Comparison of ENCODE assay signal across 11 mouse cellular contexts in the genomic region with DNA sequence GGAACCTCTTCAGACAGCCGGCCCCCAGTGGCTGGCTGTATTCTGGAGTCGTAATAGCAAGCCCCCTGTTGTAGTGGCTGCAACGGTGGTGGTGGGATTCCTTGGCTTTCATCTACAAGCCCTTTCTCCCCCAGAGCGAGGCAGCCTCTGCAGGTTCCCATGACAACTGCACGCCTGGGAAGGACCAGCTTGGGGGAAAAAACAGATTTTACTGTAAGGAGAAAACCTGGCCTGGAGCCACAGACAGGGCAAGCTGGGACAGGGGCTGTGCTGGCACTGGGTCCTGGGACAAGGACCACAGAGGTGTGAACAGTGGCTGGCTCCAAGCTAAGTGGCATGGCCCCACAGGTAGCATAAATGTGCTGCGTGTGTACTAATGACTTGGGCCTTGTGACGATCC. TPM values are rescaled to one million over a fixed set of nuclear protein-coding genes. Genes with fewer than 3 reads are reported as not detected.
A peak's percentile ranks its signal among the peaks of the same experiment; 100 is the strongest.
DNase-seq lines count a peak whose midpoint lies in the region; ATAC-seq lines count a peak whose summit lies in the region.
"Had no signal": no experiment of that assay in that cellular context is flagged by ENCODE, and none has a peak within 500 bp of the region (broad histone marks: within the 10 kb centered on the region; RNA-seq: fewer than 3 reads in every experiment).

No protein-coding gene starts in this region.

- no peak overlapping the region for H3K4me2 ChIP-seq in hindbrain, embryonic 11.5 days (replicated peaks; ENCODE audit: low read depth, low read length)
- H3K4me2 ChIP-seq in midbrain, embryonic 12.5 days (replicated peaks) = peak overlapping the region; percentile 38

- H3K27ac ChIP-seq in hindbrain, embryonic 11.5 days (ENCODE audit: low read depth, low read length) = no peak overlapping the region
- peak overlapping the region; percentile 84 for H3K27ac ChIP-seq in midbrain, embryonic 12.5 days (replicated peaks)

- H3K4me3 ChIP-seq in hindbrain, embryonic 11.5 days (ENCODE audit: low read depth, low read length) = no peak overlapping the region
- H3K4me3 ChIP-seq in midbrain, embryonic 12.5 days = peak overlapping the region; percentile 18; the same call in 1 of the 2 replicates

- H3K27me3 ChIP-seq in hindbrain, embryonic 11.5 days (ENCODE audit: control insufficient read depth, insufficient read depth, low read length) = no peaks in the 10 kb centered on the region
- H3K27me3 ChIP-seq in midbrain, embryonic 12.5 days = peaks cover 2% of the 10 kb centered on the region; the same call in 1 of the 2 replicates

- peak; percentile 47 for DNase-seq in retina, postnatal 1 day
- DNase-seq in retina, embryonic 14.5 days (ENCODE audit: low spot score) = no peak
- DNase-seq in hindbrain, embryonic 11.5 days (ENCODE audit: low spot score) = peak; percentile 58
- DNase-seq in spleen, postnatal 10 days (ENCODE audit: low spot score in 2 of 2) = no peak
- no peak for DNase-seq in gastrocnemius, adult 8-10 months (ENCODE audit: low spot score in 2 of 2)
- DNase-seq in thymus, postnatal 0 days (ENCODE audit: low spot score) = no peak
- no peak for DNase-seq in gastrocnemius, postnatal 25 days
- DNase-seq: gastrocnemius, postnatal 10 days had no signal

- H3K4me1 ChIP-seq in hindbrain, embryonic 11.5 days (replicated peaks; ENCODE audit: control insufficient read depth, insufficient read depth, low read length) = peaks cover 3% of the 10 kb centered on the region; the same call in 1 of the 2 replicates
- peaks cover 40% of the 10 kb centered on the region for H3K4me1 ChIP-seq in midbrain, embryonic 12.5 days

- no peak overlapping the region for H3K9ac ChIP-seq in hindbrain, embryonic 11.5 days (ENCODE audit: low read depth, low read length)
- no peak overlapping the region for H3K9ac ChIP-seq in midbrain, embryonic 12.5 days (replicated peaks)

- peak; percentile 51 for ATAC-seq in hindbrain, embryonic 11.5 days (ENCODE audit: low FRiP score)
- peak; percentile 78 for ATAC-seq in midbrain, embryonic 12.5 days (ENCODE audit: low FRiP score, low read depth)

- WGBS in hindbrain, embryonic 11.5 days = 22% methylated on average over 7 of the region's 7 CpGs
- WGBS in midbrain, embryonic 12.5 days = 17% methylated on average over 7 of the region's 7 CpGs

- no peaks in the 10 kb centered on the region for H3K36me3 ChIP-seq in hindbrain, embryonic 11.5 days (ENCODE audit: control insufficient read depth, insufficient read depth, low read length)
- H3K36me3 ChIP-seq in midbrain, embryonic 12.5 days = no peaks in the 10 kb centered on the region

- no peaks in the 10 kb centered on the region for H3K9me3 ChIP-seq in hindbrain, embryonic 11.5 days (ENCODE audit: control insufficient read depth, low read length)
- H3K9me3 ChIP-seq in midbrain, embryonic 12.5 days = 0 out of 2 replicates have a peak, but pooled peaks cover 6% of the 10 kb centered on the region

RNA-seq across cellular contexts. Expression of gene Acvr1b, which starts 13.3 kb away (rescaled TPM):
- 16.2 and 17.1 TPM in 2 replicates for polyA plus RNA-seq in hindbrain, embryonic 11.5 days (2014; fragmentation: Nextera tagmentation; extraction: Ambion mirVana)
- 12.6 and 14.8 TPM in 2 replicates for polyA plus RNA-seq in midbrain, embryonic 12.5 days (2016; fragmentation: Nextera tagmentation; extraction: Ambion mirVana)
- 10 to 100 TPM; 33.0 to 44.0 (median 39.4) TPM for total RNA-seq in gastrocnemius, adult 8-10 months (2022)
- 3.9 and 4.6 TPM in 2 replicates for polyA plus RNA-seq in thymus, postnatal 0 days (2015; fragmentation: Nextera tagmentation; extraction: Ambion mirVana)
- 10 to 100 TPM; 23.0 to 34.4 TPM for total RNA-seq in gastrocnemius, postnatal 25 days (2021)

RNA-seq across cellular contexts. Expression of gene Acvrl1, which starts 32.3 kb away (rescaled TPM):
- 4.8 and 5.5 TPM in 2 replicates for polyA plus RNA-seq in hindbrain, embryonic 11.5 days (2014; fragmentation: Nextera tagmentation; extraction: Ambion mirVana)
- 8.0 and 10.7 TPM in 2 replicates for polyA plus RNA-seq in midbrain, embryonic 12.5 days (2016; fragmentation: Nextera tagmentation; extraction: Ambion mirVana)
- total RNA-seq in gastrocnemius, adult 8-10 months (2022) = 1 to 10 TPM; 6.6 to 9.5 (median 7.6) TPM
- polyA plus RNA-seq in thymus, postnatal 0 days (2015; fragmentation: Nextera tagmentation; extraction: Ambion mirVana) = 5.8 and 6.5 TPM in 2 replicates
- 10 to 100 TPM; 10.7 to 13.0 TPM for total RNA-seq in gastrocnemius, postnatal 25 days (2021)

RNA-seq across cellular contexts. Expression of gene Ankrd33, which starts 45.0 kb away (rescaled TPM):
- polyA plus RNA-seq in hindbrain, embryonic 11.5 days (2014; fragmentation: Nextera tagmentation; extraction: Ambion mirVana) = not detected in 2 replicates
- polyA plus RNA-seq in midbrain, embryonic 12.5 days (2016; fragmentation: Nextera tagmentation; extraction: Ambion mirVana) = not detected in 2 replicates
- not detected for total RNA-seq in gastrocnemius, adult 8-10 months (2022)
- polyA plus RNA-seq in thymus, postnatal 0 days (2015; fragmentation: Nextera tagmentation; extraction: Ambion mirVana) = not detected in 2 replicates
- not detected for total RNA-seq in gastrocnemius, postnatal 25 days (2021)
- total RNA-seq: ES-E14; gastrocnemius, postnatal 10 days had no signal
- polyA plus RNA-seq: large intestine, adult 2 months had no signal

Comparison
In these comparisons a context has a peak if more than half of its experiments do, and no peak if none do; other contexts are left out.
1. DNase-seq: peak in retina, postnatal 1 day (single experiment) and hindbrain, embryonic 11.5 days (single experiment); none in retina, embryonic 14.5 days (single experiment), spleen, postnatal 10 days (0 of 2), gastrocnemius, adult 8-10 months (0 of 2), thymus, postnatal 0 days (single experiment) and gastrocnemius, postnatal 25 days (single experiment).